Mouse (Mus musculus) left cerebral cortex, adult 11 months (tissue): ENCODE results near the gene Dcun1d5.
"Not testable (repeated sequence)": the region's sequence is repeated elsewhere in the genome, so short reads cannot be mapped to it uniquely, and the experiment has no call there.

Experiments used
- DNase-seq: peaks from one replicate; pipeline ENCODE4 v3.0.0; 2022; ENCODE audit warnings: low spot score

The Dcun1d5 gene

DNA sequence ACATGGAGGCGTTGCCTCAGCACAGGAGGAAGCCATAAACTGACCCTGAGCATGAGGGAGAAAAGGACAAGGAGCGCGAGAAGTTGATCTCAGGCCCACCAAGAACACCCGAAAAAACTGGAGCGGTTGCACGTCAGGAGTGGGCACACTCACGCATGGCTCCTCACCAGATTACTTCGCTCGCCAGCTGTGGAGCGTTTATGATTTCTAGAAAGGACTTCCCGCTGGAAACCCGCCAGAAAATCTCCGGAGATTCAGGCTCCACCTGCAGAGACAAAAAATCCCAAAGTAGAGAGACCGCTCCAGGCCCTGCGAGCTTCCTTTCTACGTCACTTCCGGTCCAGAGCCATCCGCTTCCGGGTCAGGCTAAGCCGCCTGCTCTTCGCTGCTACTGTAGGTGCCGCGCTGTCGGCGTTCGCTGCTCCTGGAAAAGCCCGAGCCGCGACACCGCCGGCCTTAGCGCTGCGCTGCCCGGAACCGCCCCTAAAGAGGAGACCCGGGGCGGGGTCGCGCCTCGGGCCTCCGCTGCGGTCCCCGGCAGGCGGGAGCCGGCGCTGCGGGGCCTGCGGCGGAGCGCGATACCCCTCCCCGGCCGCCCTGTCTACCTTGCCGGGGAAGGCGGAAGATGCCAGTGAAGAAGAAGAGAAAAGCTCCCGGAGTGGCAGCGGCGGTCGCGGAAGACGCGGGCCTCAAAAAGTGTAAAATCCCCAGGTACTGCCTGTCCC, at the start of gene Dcun1d5, which contains the start of gene Dync2h1:
Dcun1d5 (plus strand) TSS at position 349 of the 725 bp plus-strand sequence.
Dync2h1 (minus strand) TSS at position 275 of the 725 bp plus-strand sequence.
- peak; percentile 89 for DNase-seq

DNA sequence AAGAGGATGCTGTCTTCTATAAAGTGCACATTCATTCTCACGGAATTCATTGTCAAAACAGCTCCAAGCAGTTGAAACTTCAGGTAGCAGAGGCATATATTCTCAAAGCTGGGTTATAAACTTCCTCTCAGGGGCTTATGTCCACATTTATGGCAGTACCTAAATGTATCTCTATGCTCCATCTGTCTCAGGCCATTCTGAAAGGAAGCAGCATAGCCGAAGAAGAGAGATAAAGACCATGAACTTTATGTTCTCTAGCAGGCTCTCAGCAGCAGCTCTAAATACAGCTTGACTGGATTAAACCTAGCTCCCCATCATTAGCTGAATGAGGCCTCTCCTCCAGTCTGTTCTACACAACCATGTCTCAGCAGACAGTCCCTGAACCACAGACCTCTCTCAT, 29.9 kb upstream of the Dcun1d5 start:
- no peak for DNase-seq

DNA sequence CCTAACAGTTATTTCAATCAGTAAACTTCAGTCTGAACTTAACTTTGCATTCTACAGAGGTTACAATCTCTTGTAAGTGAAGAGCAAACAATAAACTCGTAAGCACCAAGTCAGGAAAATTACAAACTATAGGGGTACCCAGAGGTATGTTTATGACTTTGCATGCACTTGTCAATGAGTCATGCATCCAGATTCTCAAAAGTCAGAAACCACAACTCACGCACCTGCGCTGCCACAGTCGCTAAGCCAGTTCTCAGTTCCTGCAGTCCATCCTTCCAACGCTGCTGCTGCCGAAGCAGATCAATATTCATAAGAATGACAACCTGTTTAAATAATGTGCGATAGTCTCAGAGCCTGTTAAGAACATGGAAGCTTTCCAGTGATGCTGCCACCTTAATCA, 25.7 kb upstream of the Dcun1d5 start:
- DNase-seq, result no peak

DNA sequence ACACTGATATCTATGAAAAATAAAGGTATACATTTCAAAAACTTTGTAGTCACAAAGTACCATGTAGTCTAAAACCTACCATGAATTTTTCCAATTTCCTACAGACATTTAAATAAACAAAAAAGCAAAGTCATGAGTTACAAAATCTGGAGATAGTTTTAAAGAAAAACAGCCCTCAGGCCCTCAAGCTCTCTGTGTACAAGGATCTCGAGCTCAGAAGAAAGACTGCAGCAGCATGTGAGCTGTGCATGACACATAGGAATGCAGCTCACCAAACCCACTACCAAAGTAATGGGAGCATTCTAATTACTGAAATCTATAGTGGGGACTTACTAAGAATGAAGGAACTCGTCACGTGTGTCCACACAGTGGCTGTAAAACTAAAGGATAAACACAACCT, 24.6 kb upstream of the Dcun1d5 start:
- no peak for DNase-seq

DNA sequence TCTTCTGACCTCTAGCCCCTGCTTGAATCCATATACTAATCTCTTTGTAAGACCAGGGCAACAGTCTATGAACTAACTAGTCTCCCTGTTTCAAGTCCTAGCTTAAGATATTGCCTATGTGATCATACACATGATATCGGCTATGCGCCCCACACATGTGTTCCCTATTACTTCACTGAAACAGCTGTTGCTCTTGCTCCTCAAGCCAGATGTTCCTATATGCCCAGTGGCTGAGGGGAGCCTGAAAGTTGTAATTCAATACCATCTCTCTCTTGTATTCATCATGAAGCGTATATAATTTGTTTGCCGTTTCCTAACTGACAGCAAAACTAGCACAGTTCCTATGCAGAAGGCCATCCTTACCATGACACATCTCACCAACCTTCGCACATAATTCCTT, 23.6 kb upstream of the Dcun1d5 start:
- DNase-seq, result no peak

DNA sequence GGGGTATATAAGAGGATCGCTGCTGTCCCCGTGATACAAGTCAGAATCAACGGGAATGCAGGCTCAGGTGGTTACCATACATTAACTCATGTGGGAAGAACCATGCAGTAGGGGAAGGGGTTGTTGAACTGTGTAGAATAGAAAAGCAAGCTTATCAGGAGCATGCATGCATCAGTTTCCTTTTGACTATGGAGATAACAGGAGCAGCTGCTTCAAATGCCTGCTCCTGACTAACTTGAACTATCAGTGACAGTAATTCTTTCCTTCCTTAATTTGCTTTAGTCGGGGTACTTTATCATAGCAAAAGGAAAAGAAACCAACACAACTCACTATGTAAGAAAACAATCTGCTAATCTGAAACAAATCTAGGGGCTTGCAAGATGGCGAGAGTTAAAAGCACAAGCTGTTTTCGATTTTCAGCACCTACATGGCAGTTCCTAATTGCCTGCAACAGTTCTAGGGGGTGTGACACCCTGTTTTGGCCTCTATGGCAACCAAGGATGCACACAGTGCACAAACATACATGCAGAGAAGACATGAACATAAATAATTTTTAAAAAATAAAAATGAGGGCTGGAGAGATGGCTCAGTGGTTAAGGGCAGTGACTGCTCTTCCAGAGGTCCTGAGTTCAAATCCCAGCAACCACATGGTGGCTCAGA, 16.9 kb upstream of the Dcun1d5 start:
- no peak for DNase-seq

DNA sequence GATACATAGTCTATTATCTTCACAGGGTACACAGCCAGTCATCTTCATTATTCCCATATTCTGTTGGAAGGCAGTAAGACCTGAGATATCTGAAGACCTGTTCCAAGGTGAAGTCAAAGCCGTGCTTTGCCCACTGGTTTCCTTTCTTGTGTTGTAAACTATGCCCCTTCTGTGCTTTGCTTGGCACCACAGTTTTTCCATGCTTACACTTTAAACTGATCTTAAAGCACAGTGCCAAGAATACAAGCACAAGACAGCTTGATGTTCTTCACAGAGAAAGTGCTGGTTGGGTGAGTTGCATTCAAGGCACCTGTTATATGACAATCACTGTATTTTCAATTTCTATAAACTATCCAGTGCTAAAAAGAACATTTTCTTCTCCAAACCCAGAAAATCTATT, 10.6 kb upstream of the Dcun1d5 start:
- DNase-seq, result no peak

DNA sequence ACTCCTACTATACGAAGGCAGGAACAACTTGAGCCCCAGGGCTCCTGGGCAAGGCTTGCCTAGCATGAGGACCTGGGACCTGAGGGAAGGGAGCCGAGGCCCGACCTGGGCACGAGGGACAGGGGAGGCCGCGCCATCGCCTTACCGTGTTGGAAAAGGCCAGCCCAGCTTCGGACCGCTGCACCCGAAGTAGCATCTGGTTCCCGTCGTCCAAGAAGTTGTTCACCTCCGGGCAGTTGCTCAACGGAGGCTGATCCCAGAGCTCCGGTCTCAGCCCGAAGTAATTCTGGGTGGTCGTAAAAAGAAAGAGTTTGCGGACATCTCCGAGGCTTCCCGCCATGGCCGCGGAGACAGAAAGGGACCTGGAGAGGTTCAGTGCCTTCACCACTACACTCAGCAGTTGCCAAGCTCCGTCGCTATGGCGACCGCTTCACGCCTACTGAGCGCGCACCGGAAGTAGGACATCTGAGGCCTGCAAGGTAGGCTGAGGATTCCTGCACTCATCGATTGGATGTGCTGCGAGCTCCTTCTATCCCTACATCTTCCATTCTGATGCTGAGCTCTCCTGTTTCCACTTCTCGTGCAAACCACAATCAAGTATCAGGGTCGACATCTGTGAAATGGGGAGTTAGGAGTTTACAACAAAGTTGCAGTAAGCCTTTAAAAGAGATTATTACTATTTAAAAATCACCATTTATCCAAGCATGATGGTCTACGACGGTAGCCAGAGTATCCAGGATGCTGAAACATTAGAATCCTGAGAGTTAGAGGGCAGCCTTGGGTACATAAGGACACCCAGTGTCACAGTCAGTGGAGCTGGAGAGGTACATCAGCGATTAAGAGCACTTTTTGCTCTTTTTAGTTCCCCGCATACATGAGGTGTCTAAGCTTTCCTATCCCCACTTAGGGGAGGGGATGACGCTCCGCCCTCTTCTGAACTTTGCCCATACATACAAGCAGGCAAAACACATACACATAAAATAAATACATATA, 7.4 kb upstream of the Dcun1d5 start:
- peak; percentile 89 for DNase-seq

DNA sequence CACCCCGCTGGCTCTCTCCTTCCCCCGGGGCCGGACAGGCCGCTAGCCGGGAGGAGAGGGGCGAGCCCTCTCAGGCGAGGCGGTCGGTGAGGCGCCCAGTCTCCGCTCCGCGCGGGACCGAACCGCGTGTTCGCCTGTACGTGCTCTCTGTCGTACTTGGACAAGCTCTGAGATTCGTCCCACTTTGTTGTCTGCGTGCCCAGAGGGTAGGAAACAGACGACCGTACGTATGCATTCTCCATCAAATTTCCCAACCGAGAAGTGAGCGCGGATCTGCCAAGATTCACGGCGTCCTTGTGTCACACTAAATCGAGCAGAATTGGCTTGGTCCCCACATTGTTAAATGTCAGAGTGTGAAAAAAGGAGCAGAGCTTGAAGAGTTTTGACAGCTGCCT, 574 bp downstream of the Dcun1d5 start:
- DNase-seq, result no peak

DNA sequence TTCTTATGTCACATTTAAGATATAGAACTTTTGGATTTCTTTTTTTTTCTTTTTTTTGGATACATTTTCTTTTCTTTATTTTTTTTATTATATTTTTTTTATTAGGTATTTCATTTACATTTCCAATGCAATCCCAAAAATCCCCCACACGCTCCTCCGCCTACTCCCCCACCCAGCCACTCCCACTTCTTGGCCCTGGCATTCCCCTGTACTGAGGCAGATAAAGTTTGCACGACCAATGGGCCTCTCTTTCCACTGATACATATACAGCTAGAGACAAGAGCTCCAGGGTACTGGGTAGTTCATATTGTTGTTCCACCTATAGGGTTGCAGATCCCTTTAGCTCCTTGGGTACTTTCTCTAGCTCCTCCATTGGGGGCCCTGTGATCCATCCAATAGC, 6.4 kb downstream of the Dcun1d5 start:
- DNase-seq, result not testable (repeated sequence)

DNA sequence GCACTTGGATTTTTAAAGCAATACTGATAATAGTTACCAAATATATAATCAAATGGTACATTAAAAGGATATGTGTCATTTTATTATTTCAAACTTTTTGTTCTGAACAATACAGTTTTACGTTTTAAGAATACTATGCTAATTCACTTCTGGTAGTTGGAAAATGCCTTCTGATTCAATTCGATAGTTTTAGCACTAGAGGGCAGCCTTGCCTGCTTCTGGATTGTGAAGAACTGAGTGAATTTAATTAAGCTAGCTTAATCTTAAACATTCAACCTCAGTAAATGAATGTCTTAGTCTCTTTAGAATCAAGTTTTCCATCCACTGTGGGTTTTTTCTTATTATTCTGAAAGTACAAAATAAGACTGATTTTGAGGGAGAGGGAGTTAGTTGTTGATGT, 31.9 kb downstream of the Dcun1d5 start:
- no peak for DNase-seq

DNA sequence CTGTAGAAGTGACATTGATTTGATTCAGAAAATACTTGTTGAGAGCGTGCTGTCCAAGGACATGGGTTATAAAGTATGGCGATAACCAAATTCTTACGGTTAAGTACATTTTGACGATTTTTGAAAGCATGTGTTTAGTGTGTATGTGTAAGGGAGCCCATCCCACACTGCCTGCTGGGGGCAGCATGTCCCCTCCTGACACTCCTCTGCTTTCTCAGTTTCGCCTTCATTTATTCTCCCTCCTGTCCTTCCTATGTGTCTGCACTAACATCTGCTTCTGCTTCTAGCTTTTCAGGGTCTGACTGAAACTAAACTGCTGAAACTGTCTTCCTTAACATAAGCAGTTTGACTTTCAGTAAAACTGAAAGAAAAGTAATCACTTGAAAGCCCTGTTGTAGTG, 36.7 kb downstream of the Dcun1d5 start:
- no peak for DNase-seq

DNA sequence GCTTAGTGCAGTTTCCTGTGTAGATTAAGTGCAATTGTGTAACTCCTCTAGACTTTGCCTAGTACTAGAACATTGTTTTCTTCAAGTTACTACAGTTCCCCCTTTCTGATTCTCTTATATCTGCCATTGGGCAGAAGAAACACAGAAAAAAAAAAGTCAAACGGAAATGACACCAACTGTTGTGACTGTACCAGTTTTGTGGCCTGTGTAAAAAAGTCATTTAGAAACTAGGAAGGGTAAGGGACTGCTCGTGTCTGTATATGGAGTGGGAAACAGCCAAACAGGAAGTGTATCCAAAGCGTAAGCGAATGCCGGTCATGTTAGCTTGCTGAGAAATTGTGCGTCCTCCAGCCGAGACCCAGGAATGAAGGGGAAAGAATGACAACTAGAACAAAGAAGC, 37.1 kb downstream of the Dcun1d5 start:
- no peak for DNase-seq

DNA sequence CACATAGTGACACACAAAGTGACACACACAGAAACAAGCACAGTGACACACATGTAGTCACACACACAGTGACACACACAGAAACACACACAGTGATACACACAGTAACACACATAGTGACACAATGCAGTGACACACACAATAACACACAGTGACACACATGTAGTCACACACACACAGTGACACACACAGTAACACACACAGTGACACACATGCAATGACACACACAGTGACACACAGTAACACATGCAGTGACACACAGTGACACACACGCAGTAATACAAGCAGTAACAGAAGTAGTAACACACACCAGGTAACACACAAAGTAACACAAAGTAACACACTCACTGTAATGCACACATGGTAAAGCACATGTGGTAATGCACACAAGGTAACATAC, 54.3 kb downstream of the Dcun1d5 start:
- DNase-seq, result no peak

DNA sequence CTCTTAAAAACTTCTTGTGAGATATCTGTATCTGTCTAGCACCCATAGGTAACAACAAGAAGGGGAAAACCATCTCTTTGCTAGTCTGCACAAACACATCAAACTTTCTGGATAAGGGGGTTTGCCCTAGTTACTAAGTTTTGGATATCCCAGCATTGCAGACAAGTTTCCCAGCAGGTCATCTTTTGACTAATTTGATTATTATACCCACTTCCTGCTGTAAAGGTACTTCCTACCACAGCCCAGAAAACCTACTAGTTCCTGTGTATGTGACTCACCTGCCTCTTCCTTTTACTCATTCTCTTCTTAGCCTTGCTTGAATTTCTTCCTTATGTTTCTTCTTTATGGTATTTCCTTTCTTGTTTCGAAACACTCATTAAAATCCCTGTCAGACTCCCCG, 55.6 kb downstream of the Dcun1d5 start:
- no peak for DNase-seq

DNA sequence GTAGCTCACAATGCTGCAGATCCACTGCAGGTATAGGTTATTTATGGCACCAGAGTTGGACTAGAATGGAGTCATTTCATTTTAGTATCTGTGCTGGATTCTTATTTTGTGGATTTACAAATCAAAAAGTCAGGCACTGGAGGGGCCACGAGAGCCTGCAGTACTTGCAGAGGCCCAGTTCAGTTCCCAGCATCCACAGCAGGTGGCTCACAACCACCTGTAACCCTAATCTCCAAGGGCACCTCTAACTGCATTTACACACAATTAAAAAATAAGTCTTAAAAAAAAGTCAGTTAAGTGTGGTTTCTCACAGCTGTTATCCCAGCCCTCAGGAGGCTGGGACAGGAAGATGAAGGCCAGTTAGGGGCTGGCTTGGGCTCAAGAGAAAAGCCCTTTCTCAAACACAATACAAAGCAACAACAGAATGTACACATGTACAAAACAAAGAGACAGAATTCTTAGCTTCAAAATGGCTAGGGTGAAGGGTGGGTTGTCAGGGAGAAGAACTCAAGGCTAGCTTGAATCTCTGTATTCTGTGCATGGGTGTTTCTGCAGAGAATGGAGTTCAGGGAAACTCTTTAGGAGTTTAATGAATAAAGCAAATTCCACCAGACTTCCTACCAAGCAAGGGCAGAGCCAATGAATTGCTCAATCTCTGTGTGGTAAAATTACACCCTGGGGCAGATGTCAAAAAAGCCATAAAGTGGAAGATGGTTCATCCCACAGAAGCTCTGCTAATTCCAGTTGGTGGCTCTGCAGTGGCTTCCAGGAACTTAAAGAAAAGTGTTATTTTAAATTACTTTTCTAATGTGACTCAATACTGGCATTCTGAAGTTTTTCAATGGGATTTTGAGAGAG, 68.7 kb downstream of the Dcun1d5 start:
- DNase-seq, result no peak
